Mouse (Mus musculus): ENCODE measurements around the gene Spn. TPM values are rescaled to one million over a fixed set of nuclear protein-coding genes. Genes with fewer than 3 reads are reported as not detected.

Spn gene
- total RNA-seq (2023) = 334 TPM

GRCm38 (mm10) chr7:127137262-127138017 is at the start of gene Spn:
Spn (minus strand) TSS chr7:127137823.

GRCm38 (mm10) chr7:127121911-127122270 is 15.7 kb downstream of the Spn start, which contains the start of gene Qprt:
Qprt (minus strand) TSS chr7:127122226.

GRCm38 (mm10) chr7:127091114-127091896 is 46.3 kb downstream of the Spn start, which contains the start of gene AI467606:
AI467606 (plus strand) TSS chr7:127091359.

GRCm38 (mm10) chr7:127087278-127088010 is 50.2 kb downstream of the Spn start, which contains the start of gene Zg16:
Zg16 (minus strand) TSS chr7:127087328.

Other genes starting within 250 kb of the Spn start
- 22.6 TPM for gene Tmem219, start 214.9 kb downstream of the Spn start, total RNA-seq (2023)
- 37.3 TPM for gene Kctd13, start 208.9 kb downstream of the Spn start, total RNA-seq (2023)
- not detected for gene Asphd1, start 188.2 kb downstream of the Spn start, total RNA-seq (2023)
- 6.1 TPM for gene Sez6l2, start 187.3 kb downstream of the Spn start, total RNA-seq (2023)
- 99.9 TPM for gene Cdipt, start 161.9 kb downstream of the Spn start, total RNA-seq (2023)
- 0.62 TPM for gene Cdiptos, start 161.7 kb downstream of the Spn start, total RNA-seq (2023)
- gene Mvp, start 123.2 kb downstream of the Spn start, total RNA-seq (2023) = 25.5 TPM
- gene Pagr1b, start 121.3 kb downstream of the Spn start, total RNA-seq (2023) = 5.4 TPM
- 26.5 TPM for gene Pagr1a, start 120.5 kb downstream of the Spn start, total RNA-seq (2023)
- gene Gm42742, start 116.7 kb downstream of the Spn start, total RNA-seq (2023) = 32.5 TPM
- gene Prrt2, start 116.6 kb downstream of the Spn start, total RNA-seq (2023) = 5.3 TPM
- gene Maz, start 110.8 kb downstream of the Spn start, total RNA-seq (2023) = 197 TPM
- 3.0 TPM for gene Kif22, start 95.4 kb downstream of the Spn start, total RNA-seq (2023)
- not detected for gene Zg16, start 50.5 kb downstream of the Spn start, total RNA-seq (2023)
- gene AI467606, start 46.5 kb downstream of the Spn start, total RNA-seq (2023) = 36.6 TPM
- gene Qprt, start 15.6 kb downstream of the Spn start, total RNA-seq (2023) = 44.2 TPM
- gene Cd2bp2, start 58.2 kb upstream of the Spn start, total RNA-seq (2023) = 71.0 TPM
- gene Tbc1d10b, start 70.6 kb upstream of the Spn start, total RNA-seq (2023) = 42.1 TPM
- gene Mylpf, start 71.1 kb upstream of the Spn start, total RNA-seq (2023) = 19.4 TPM
- gene Zfp553, start 95.2 kb upstream of the Spn start, total RNA-seq (2023) = 9.7 TPM
- gene Sept1, start 95.3 kb upstream of the Spn start, total RNA-seq (2023) = 620 TPM
- 16.4 TPM for gene Zfp771, start 106.5 kb upstream of the Spn start, total RNA-seq (2023)
- 8.0 TPM for gene Dctpp1, start 122.9 kb upstream of the Spn start, total RNA-seq (2023)
- gene Sephs2, start 136.2 kb upstream of the Spn start, total RNA-seq (2023) = 23.0 TPM
- 193 TPM for gene Itgal, start 158.4 kb upstream of the Spn start, total RNA-seq (2023)
- 0.21 TPM for gene Zfp768, start 207.8 kb upstream of the Spn start, total RNA-seq (2023)
- 23.2 TPM for gene Zfp747, start 238.2 kb upstream of the Spn start, total RNA-seq (2023)
- 4.7 TPM for gene 9130019O22Rik, start 249.3 kb upstream of the Spn start, total RNA-seq (2023)

Measured in CD4-positive naive resting alpha-beta T cell, adult 76 days (primary cell).